Mouse (Mus musculus) heart, postnatal 0 days (tissue): ENCODE data around the gene Taf6. TPM values are rescaled to one million over a fixed set of nuclear protein-coding genes. Genes with fewer than 3 reads are reported as not detected.

Source experiments
- ATAC-seq: fragments of 200-750 bp; cut with Nextera tagmentation; 2 replicates; pipeline ENCODE4 v1.8.0; 2017; ENCODE audit warnings: low read depth, moderate number of reproducible peaks, moderate library complexity; ENCODE audit not compliant: insufficient read depth
- DNase-seq: peaks from one replicate; pipeline ENCODE4 v3.0.0-alpha.2; 2016; ENCODE audit warnings: low spot score
- H3K27ac ChIP-seq: fragments of 300-500 bp; sonication (generic); 2 replicates; pipeline ENCODE4 v1.5.1; 2014; ENCODE audit warnings: low read depth, mild to moderate bottlenecking
- H3K27me3 ChIP-seq: fragments of 300-500 bp; sonication (generic); 2 replicates; pipeline ENCODE4 v1.6.1; 2014; ENCODE audit warnings: low read length, mixed read lengths; ENCODE audit not compliant: control insufficient read depth, insufficient read depth
- H3K36me3 ChIP-seq: fragments of 300-500 bp; sonication (generic); replicated peaks from 2 replicates; pipeline ENCODE4 v1.6.1; 2014; ENCODE audit warnings: low read length, mixed read lengths; ENCODE audit not compliant: control insufficient read depth, insufficient read depth
- H3K4me1 ChIP-seq: fragments of 300-500 bp; sonication (generic); 2 replicates; pipeline ENCODE4 v1.6.1; 2014; ENCODE audit warnings: antibody characterized with exemption; ENCODE audit not compliant: control insufficient read depth, insufficient read depth
- H3K4me2 ChIP-seq: fragments of 300-500 bp; sonication (generic); 2 replicates; pipeline ENCODE4 v1.6.1; 2014; ENCODE audit warnings: low read depth, mild to moderate bottlenecking, low read length, moderate library complexity
- H3K4me3 ChIP-seq: fragments of 300-500 bp; sonication (generic); 2 replicates; pipeline ENCODE4 v1.5.1; 2014; ENCODE audit warnings: low read depth, low read length
- H3K9ac ChIP-seq: fragments of 300-500 bp; sonication (generic); replicated peaks from 2 replicates; pipeline ENCODE4 v1.6.1; 2014; ENCODE audit warnings: low read depth, low read length, mixed read lengths
- H3K9me3 ChIP-seq: fragments of 300-500 bp; sonication (generic); replicated peaks from 2 replicates; pipeline ENCODE4 v1.6.1; 2016; ENCODE audit warnings: low read length; ENCODE audit not compliant: control insufficient read depth
- CTCF ChIP-seq: IDR thresholded peaks from 2 replicates; pipeline ENCODE4 v1.5.1; 2016; ENCODE audit warnings: antibody characterized with exemption, control low read depth, low read depth
- EP300 ChIP-seq: IDR thresholded peaks from 2 replicates; pipeline ENCODE4 v1.6.1; 2016; ENCODE audit warnings: antibody characterized with exemption, low read depth
- WGBS: fragments of 180-500 bp; shearing (Covaris S2); extraction: QIAGEN DNeasy Blood & Tissue Kit; methylation state at CpG from one replicate; pipeline ENCODE4 v1.1.7; 2014; 5-methylcytosine and 5-hydroxymethylcytosine counted together
- microRNA counts: library from miRNA; unstranded; fragments of <30 nt; microRNA quantifications from one replicate; lab custom pipeline; 2015
- microRNA-seq: library from miRNA; unstranded; fragments of <30 nt; microRNA quantifications from one replicate; pipeline ENCODE4, GENCODE M21; 2016
- polyA plus RNA-seq: library from polyadenylated mRNA; unstranded; fragments of >200 nt; fragmentation: Nextera tagmentation; extraction: Ambion mirVana; gene quantifications from 2 replicates; pipeline ENCODE4 v1.2.1, GENCODE M21; 2015
- total RNA-seq: library from RNA; depleted of rRNA; stranded (reverse); fragments of >200 nt; gene quantifications from 2 replicates; pipeline ENCODE4 v1.2.3, GENCODE M21; 2014; ENCODE audit warnings: low replicate concordance; rRNA removed

Gene Taf6
- total and polyA plus RNA-seq, 2 experiments from 2014 or later, result 33.4 to 52.8 TPM

GRCm38 (mm10) chr5:138137257-138137656 lies 50.0 kb downstream of the Taf6 start:
- ATAC-seq (no peak), DNase-seq (no peak)

DNA sequence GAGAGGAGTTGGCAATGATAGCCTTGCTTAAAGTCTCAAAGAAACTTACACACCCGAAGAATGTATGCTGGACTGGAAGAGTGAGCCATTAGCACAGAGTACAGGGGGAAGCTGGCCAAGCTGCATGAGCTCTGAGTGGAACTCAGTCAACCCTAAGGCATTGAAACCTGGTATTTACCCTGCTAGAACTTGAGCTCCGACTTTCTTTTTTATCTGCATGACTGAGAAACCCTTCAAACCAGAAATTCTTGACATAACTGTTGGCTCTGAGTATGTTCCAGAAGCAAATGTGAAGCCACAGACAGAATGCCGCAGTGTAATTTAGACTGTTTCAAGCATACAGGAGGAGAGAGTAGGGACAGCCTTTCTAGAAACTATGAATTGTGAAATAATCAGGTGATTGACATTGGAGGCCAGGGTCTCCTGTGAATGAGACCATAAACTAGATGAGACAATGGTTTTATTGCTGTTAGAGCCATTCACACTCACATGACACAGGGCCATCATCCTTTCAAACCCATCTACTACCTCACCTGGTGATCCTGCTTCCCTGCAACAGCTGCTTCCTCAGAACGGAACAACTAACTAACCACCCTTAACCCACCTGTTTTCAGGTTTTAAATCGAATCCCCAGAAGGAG lies 54.7 kb downstream of the Taf6 start:
- Histone ChIP-seq H3K27me3 (no peaks in the 10 kb centered on the region), H3K9me3 (no peaks in the 10 kb centered on the region), H3K9ac (no peak overlapping the region), H3K4me1 (no peaks in the 10 kb centered on the region), H3K36me3 (peaks cover 78% of the 10 kb centered on the region), H3K27ac (no peak overlapping the region), H3K4me3 (no peak overlapping the region), H3K4me2 (no peak overlapping the region)
- DNase-seq, result no peak
- TF ChIP-seq EP300, result no peak
- no peak for TF ChIP-seq CTCF
- 77% methylated on average over 5 of the region's 5 CpGs for WGBS
- ATAC-seq, result no peak

More at GRCm38 (mm10) chr5:138137257-138137656, 50.0 kb downstream of the Taf6 start:
- no peak overlapping the region for H3K27ac ChIP-seq
- no peak overlapping the region for H3K4me3 ChIP-seq
- no peak overlapping the region for H3K4me2 ChIP-seq
- no peaks in the 10 kb centered on the region for H3K9me3 ChIP-seq
- peaks cover 37% of the 10 kb centered on the region for H3K36me3 ChIP-seq
- TF ChIP-seq CTCF (no peak), EP300 (no peak)
- WGBS, result 45% methylated on average over 4 of the region's 4 CpGs
- H3K4me1 ChIP-seq, result no peaks in the 10 kb centered on the region
- no peaks in the 10 kb centered on the region for H3K27me3 ChIP-seq
- no peak overlapping the region for H3K9ac ChIP-seq

MicroRNAs encoded within 50 kb of the gene (microRNA counts, 519-probe panel; counts per million panel counts)
- microRNA mmu-miR-106b (lab: Ali Mortazavi, UCI) (5,915 counts per million, percentile 76 among the panel's probes with 10 or more counts), microRNA mmu-miR-25 (lab: Ali Mortazavi, UCI) (7,340 counts per million, percentile 87 among the panel's probes with 10 or more counts), microRNA mmu-miR-93 (lab: Ali Mortazavi, UCI) (5,368 counts per million, percentile 69 among the panel's probes with 10 or more counts)

Small RNA genes lying within 50 kb of the gene (microRNA-seq; reads per million reads assigned to microRNA genes)
- gene Mir106b (3,316 reads per million, percentile 90 among the genes with 10 or more reads in this experiment), gene Mir25 (446 reads per million, percentile 73 among the genes with 10 or more reads in this experiment), gene Mir93 (5,145 reads per million, percentile 93 among the genes with 10 or more reads in this experiment)

Other genes starting within 250 kb of the Taf6 start
- gene Gjc3, start 224.4 kb downstream of the Taf6 start, total RNA-seq, result 0.92 TPM in 1 of 2 replicates, not detected in the other
- gene Gjc3, start 224.4 kb downstream of the Taf6 start, polyA plus RNA-seq, result 0.05 and 0.08 TPM in 2 replicates
- gene Azgp1, start 205.9 kb downstream of the Taf6 start, total RNA-seq, result 4.2 TPM in 1 of 2 replicates, not detected in the other
- gene Azgp1, start 205.9 kb downstream of the Taf6 start, polyA plus RNA-seq, result 0.08 TPM in 1 of 2 replicates, not detected in the other
- not detected in 2 replicates for gene Smok3a, start 166.2 kb downstream of the Taf6 start, total RNA-seq
- not detected in 2 replicates for gene Smok3a, start 166.2 kb downstream of the Taf6 start, polyA plus RNA-seq
- not detected in 2 replicates for gene Smok3b, start 166.0 kb downstream of the Taf6 start, total RNA-seq
- not detected in 2 replicates for gene Smok3b, start 166.0 kb downstream of the Taf6 start, polyA plus RNA-seq
- gene Smok3c, start 134.3 kb downstream of the Taf6 start, total RNA-seq, result not detected in 2 replicates
- gene Smok3c, start 134.3 kb downstream of the Taf6 start, polyA plus RNA-seq, result not detected in 2 replicates
- 10.9 and 19.1 TPM in 2 replicates for gene Zkscan1, start 102.4 kb downstream of the Taf6 start, total RNA-seq
- gene Zkscan1, start 102.4 kb downstream of the Taf6 start, polyA plus RNA-seq, result 5.4 and 6.5 TPM in 2 replicates
- gene Zscan21, start 70.5 kb downstream of the Taf6 start, total RNA-seq, result 7.7 and 14.0 TPM in 2 replicates
- 25.0 and 25.2 TPM in 2 replicates for gene Zscan21, start 70.5 kb downstream of the Taf6 start, polyA plus RNA-seq
- gene Zfp113, start 31.7 kb downstream of the Taf6 start, total RNA-seq, result 15.3 and 24.8 TPM in 2 replicates
- gene Zfp113, start 31.7 kb downstream of the Taf6 start, polyA plus RNA-seq, result 8.3 and 9.3 TPM in 2 replicates
- gene Cops6, start 26.4 kb downstream of the Taf6 start, total RNA-seq, result 39.9 and 45.6 TPM in 2 replicates
- 281 and 291 TPM in 2 replicates for gene Cops6, start 26.4 kb downstream of the Taf6 start, polyA plus RNA-seq
- gene Ap4m1, start 15.4 kb downstream of the Taf6 start, total RNA-seq, result 13.9 and 24.1 TPM in 2 replicates
- gene Ap4m1, start 15.4 kb downstream of the Taf6 start, polyA plus RNA-seq, result 6.1 and 6.5 TPM in 2 replicates
- 39.5 and 67.6 TPM in 2 replicates for gene Mcm7, start 15.0 kb downstream of the Taf6 start, total RNA-seq
- gene Mcm7, start 15.0 kb downstream of the Taf6 start, polyA plus RNA-seq, result 33.3 and 39.9 TPM in 2 replicates
- gene Cnpy4, start within 50 bp of the Taf6 start, total RNA-seq, result 3.6 and 4.7 TPM in 2 replicates
- gene Cnpy4, start within 50 bp of the Taf6 start, polyA plus RNA-seq, result 8.7 and 11.4 TPM in 2 replicates
- 1.4 and 6.8 TPM in 2 replicates for gene Mblac1, start 6.9 kb upstream of the Taf6 start, total RNA-seq
- gene Mblac1, start 6.9 kb upstream of the Taf6 start, polyA plus RNA-seq, result 5.1 and 5.6 TPM in 2 replicates
- 0.76 TPM in 1 of 2 replicates, not detected in the other for gene Nxpe5, start 38.4 kb upstream of the Taf6 start, total RNA-seq
- gene Nxpe5, start 38.4 kb upstream of the Taf6 start, polyA plus RNA-seq, result 0.07 TPM in 1 of 2 replicates, not detected in the other
- 60.2 and 102 TPM in 2 replicates for gene Lamtor4, start 68.0 kb upstream of the Taf6 start, total RNA-seq
- gene Lamtor4, start 68.0 kb upstream of the Taf6 start, polyA plus RNA-seq, result 101 and 104 TPM in 2 replicates
- gene BC037034, start 76.6 kb upstream of the Taf6 start, total RNA-seq, result 12.0 and 13.4 TPM in 2 replicates
- gene BC037034, start 76.6 kb upstream of the Taf6 start, polyA plus RNA-seq, result 0.96 and 1.1 TPM in 2 replicates
- gene Gal3st4, start 85.4 kb upstream of the Taf6 start, total RNA-seq, result not detected in 2 replicates
- gene Gal3st4, start 85.4 kb upstream of the Taf6 start, polyA plus RNA-seq, result 0.47 and 0.60 TPM in 2 replicates
- gene Gm43720, start 92.5 kb upstream of the Taf6 start, total RNA-seq, result not detected in 2 replicates
- 0.05 and 0.07 TPM in 2 replicates for gene Gm43720, start 92.5 kb upstream of the Taf6 start, polyA plus RNA-seq
- 1.1 and 6.0 TPM in 2 replicates for gene Gpc2, start 92.6 kb upstream of the Taf6 start, total RNA-seq
- 1.9 TPM in 2 replicates for gene Gpc2, start 92.6 kb upstream of the Taf6 start, polyA plus RNA-seq
- gene Stag3, start 92.8 kb upstream of the Taf6 start, total RNA-seq, result 8.2 TPM in 1 of 2 replicates, not detected in the other
- gene Stag3, start 92.8 kb upstream of the Taf6 start, polyA plus RNA-seq, result 0.49 and 0.68 TPM in 2 replicates
- gene Pvrig, start 154.5 kb upstream of the Taf6 start, total RNA-seq, result not detected in 2 replicates
- gene Pvrig, start 154.5 kb upstream of the Taf6 start, polyA plus RNA-seq, result not detected in 2 replicates